Comparison of ENCODE assay signal across 8 mouse cellular contexts in the genomic region with DNA sequence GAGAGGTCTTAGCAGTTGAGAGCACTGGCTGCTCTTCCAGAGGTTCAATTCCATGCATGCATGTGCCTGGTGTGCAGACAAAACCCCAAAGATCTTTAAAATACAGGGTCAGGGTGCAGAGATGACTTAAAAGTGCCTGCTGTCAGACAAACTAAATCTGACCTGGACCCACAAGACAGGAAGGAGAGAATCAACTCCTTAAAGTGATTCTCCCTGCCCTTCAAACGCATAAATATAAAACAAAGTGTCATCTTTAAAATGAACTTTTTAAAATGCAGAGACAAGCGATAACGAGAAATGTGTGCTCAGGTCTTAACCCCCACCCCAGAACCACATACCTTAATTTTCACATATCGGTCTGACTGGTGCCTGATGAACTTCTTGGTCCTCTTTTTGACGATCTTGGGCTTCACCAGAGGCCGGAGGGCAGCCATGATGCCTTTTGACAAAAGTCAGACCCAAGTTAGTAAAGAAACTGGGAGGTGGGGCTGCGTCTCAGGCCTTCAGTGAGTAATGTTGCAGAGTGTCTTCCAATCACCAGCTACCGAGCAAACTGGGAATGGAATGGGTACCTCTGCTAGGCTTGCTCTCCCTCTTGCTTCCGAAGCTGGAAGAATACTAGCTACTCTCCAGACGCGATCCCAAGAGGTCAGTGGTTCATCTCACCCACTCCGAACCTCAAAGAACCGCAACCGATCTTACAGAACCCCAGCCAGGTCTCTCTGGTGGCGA. TPM values are rescaled to one million over a fixed set of nuclear protein-coding genes. Genes with fewer than 3 reads are reported as not detected.
DNase-seq lines count a peak whose midpoint lies in the region; ATAC-seq lines count a peak whose summit lies in the region.

No protein-coding gene starts in this region.

- H3K4me2 ChIP-seq in embryonic facial prominence, embryonic 15.5 days (replicated peaks): peak overlapping the region; percentile 80
- H3K4me2 ChIP-seq in liver, embryonic 11.5 days: peak overlapping the region; percentile 100
- H3K4me2 ChIP-seq in stomach, embryonic 16.5 days (ENCODE audit: low read depth, low read length): peak overlapping the region; percentile 87

- H3K9ac ChIP-seq in embryonic facial prominence, embryonic 15.5 days: peak overlapping the region; percentile 85
- H3K9ac ChIP-seq in liver, embryonic 11.5 days (ENCODE audit: low read depth, low read length): peak overlapping the region; percentile 100
- H3K9ac ChIP-seq in stomach, embryonic 16.5 days (ENCODE audit: low read length): peak overlapping the region; percentile 99

- peak overlapping the region; percentile 97 for H3K27ac ChIP-seq in embryonic facial prominence, embryonic 15.5 days (replicated peaks)
- peak overlapping the region; percentile 92 for H3K27ac ChIP-seq in liver, embryonic 11.5 days (ENCODE audit: low read depth, low read length)
- H3K27ac ChIP-seq in stomach, embryonic 16.5 days (ENCODE audit: low read length): peak overlapping the region; percentile 86

- no peak for ATAC-seq in embryonic facial prominence, embryonic 15.5 days (ENCODE audit: insufficient number of reproducible peaks, low FRiP score, low TSS enrichment, low read depth)
- no peak for ATAC-seq in liver, embryonic 11.5 days (replicated peaks; ENCODE audit: low FRiP score)
- no peak for ATAC-seq in stomach, embryonic 16.5 days (ENCODE audit: insufficient read depth, low FRiP score)

- H3K9me3 ChIP-seq in embryonic facial prominence, embryonic 15.5 days (replicated peaks): no peaks in the 10 kb centered on the region
- no peaks in the 10 kb centered on the region for H3K9me3 ChIP-seq in liver, embryonic 11.5 days (ENCODE audit: control insufficient read depth, low read length)
- no peaks in the 10 kb centered on the region for H3K9me3 ChIP-seq in stomach, embryonic 16.5 days (replicated peaks; ENCODE audit: control insufficient read depth, low read length)

- H3K27me3 ChIP-seq in embryonic facial prominence, embryonic 15.5 days: no peaks in the 10 kb centered on the region
- H3K27me3 ChIP-seq in liver, embryonic 11.5 days (replicated peaks; ENCODE audit: control insufficient read depth, insufficient read depth, low read length): no peaks in the 10 kb centered on the region
- no peaks in the 10 kb centered on the region for H3K27me3 ChIP-seq in stomach, embryonic 16.5 days (ENCODE audit: control insufficient read depth, insufficient read depth, low read length)

- peaks cover 24% of the 10 kb centered on the region for H3K4me1 ChIP-seq in embryonic facial prominence, embryonic 15.5 days
- H3K4me1 ChIP-seq in liver, embryonic 11.5 days (replicated peaks; ENCODE audit: control insufficient read depth, insufficient read depth, low read length): peaks cover 12% of the 10 kb centered on the region
- H3K4me1 ChIP-seq in stomach, embryonic 16.5 days (ENCODE audit: control insufficient read depth, insufficient read depth, low read length): peaks cover 15% of the 10 kb centered on the region

- peaks cover 47% of the 10 kb centered on the region for H3K36me3 ChIP-seq in embryonic facial prominence, embryonic 15.5 days
- peaks cover 34% of the 10 kb centered on the region for H3K36me3 ChIP-seq in liver, embryonic 11.5 days (ENCODE audit: control insufficient read depth, insufficient read depth, low read length)
- peaks cover 24% of the 10 kb centered on the region for H3K36me3 ChIP-seq in stomach, embryonic 16.5 days (ENCODE audit: control insufficient read depth, insufficient read depth, low read length)

- WGBS in embryonic facial prominence, embryonic 15.5 days: 3% methylated on average over 15 of the region's 15 CpGs
- 2% methylated on average over 15 of the region's 15 CpGs for WGBS in liver, embryonic 11.5 days
- WGBS in stomach, embryonic 16.5 days: 2% methylated on average over 15 of the region's 15 CpGs

- peak; percentile 42 for DNase-seq in embryo, embryonic 10.5 days (ENCODE audit: low spot score)
- no peak for DNase-seq in embryo, embryonic 9.5 days (ENCODE audit: extremely low spot score)
- peak; percentile 35 for DNase-seq in 416B (ENCODE audit: low read depth)
- no peak for DNase-seq in liver, embryonic 11.5 days (ENCODE audit: low spot score)
- DNase-seq in layer of hippocampus, postnatal 14 days (ENCODE audit: low spot score in 2 of 2): no peak
- DNase-seq in frontal cortex, adult 2 months (ENCODE audit: extremely low spot score in 1 of 2, low spot score in 1 of 2): no peak

- H3K4me3 ChIP-seq in embryonic facial prominence, embryonic 15.5 days (replicated peaks): peak overlapping the region; percentile 77
- H3K4me3 ChIP-seq in liver, embryonic 11.5 days (ENCODE audit: low read depth, low read length): peak overlapping the region; percentile 92
- peak overlapping the region; percentile 100 for H3K4me3 ChIP-seq in stomach, embryonic 16.5 days (replicated peaks; ENCODE audit: low read length)

RNA-seq across cellular contexts. Expression of a gene that starts 0.9 kb away (rescaled TPM):
- polyA plus RNA-seq in embryonic facial prominence, embryonic 15.5 days (2015; fragmentation: Nextera tagmentation; extraction: Ambion mirVana): 2,086 and 2,192 TPM in 2 replicates
- polyA plus RNA-seq in liver, embryonic 11.5 days (2014; fragmentation: Nextera tagmentation; extraction: Ambion mirVana): 2,286 and 2,478 TPM in 2 replicates
- polyA plus RNA-seq in stomach, embryonic 16.5 days (2015; fragmentation: Nextera tagmentation; extraction: Ambion mirVana): 1,851 and 2,115 TPM in 2 replicates
- 100 to 1,000 TPM; 500 to 526 TPM for total RNA-seq in layer of hippocampus, postnatal 14 days (2021)
- 936 and 1,149 TPM in 2 replicates for polyA plus RNA-seq in frontal cortex, adult 2 months (2012; rRNA removed)

RNA-seq across cellular contexts. Expression of a gene that starts 30.6 kb away (rescaled TPM):
- polyA plus RNA-seq in embryonic facial prominence, embryonic 15.5 days (2015; fragmentation: Nextera tagmentation; extraction: Ambion mirVana): 1.1 and 1.9 TPM in 2 replicates
- 0.27 TPM in 2 replicates for polyA plus RNA-seq in liver, embryonic 11.5 days (2014; fragmentation: Nextera tagmentation; extraction: Ambion mirVana)
- polyA plus RNA-seq in stomach, embryonic 16.5 days (2015; fragmentation: Nextera tagmentation; extraction: Ambion mirVana): 0.60 and 0.65 TPM in 2 replicates
- total RNA-seq in layer of hippocampus, postnatal 14 days (2021): 1 to 10 TPM; 2.9 to 4.0 TPM
- polyA plus RNA-seq in frontal cortex, adult 2 months (2012; rRNA removed): 5.4 and 5.5 TPM in 2 replicates

RNA-seq across cellular contexts. Expression of a gene that starts 33.3 kb away (rescaled TPM):
- 33.6 and 33.7 TPM in 2 replicates for polyA plus RNA-seq in embryonic facial prominence, embryonic 15.5 days (2015; fragmentation: Nextera tagmentation; extraction: Ambion mirVana)
- 20.3 and 22.0 TPM in 2 replicates for polyA plus RNA-seq in liver, embryonic 11.5 days (2014; fragmentation: Nextera tagmentation; extraction: Ambion mirVana)
- polyA plus RNA-seq in stomach, embryonic 16.5 days (2015; fragmentation: Nextera tagmentation; extraction: Ambion mirVana): 19.6 and 22.6 TPM in 2 replicates
- total RNA-seq in layer of hippocampus, postnatal 14 days (2021): 1 to 10 TPM; 4.5 to 5.1 TPM
- 5.1 and 5.7 TPM in 2 replicates for polyA plus RNA-seq in frontal cortex, adult 2 months (2012; rRNA removed)

RNA-seq across cellular contexts. Expression of a gene that starts 45.4 kb away (rescaled TPM):
- polyA plus RNA-seq in embryonic facial prominence, embryonic 15.5 days (2015; fragmentation: Nextera tagmentation; extraction: Ambion mirVana): 23.9 and 28.9 TPM in 2 replicates
- polyA plus RNA-seq in liver, embryonic 11.5 days (2014; fragmentation: Nextera tagmentation; extraction: Ambion mirVana): 29.4 and 32.5 TPM in 2 replicates
- 34.2 and 42.3 TPM in 2 replicates for polyA plus RNA-seq in stomach, embryonic 16.5 days (2015; fragmentation: Nextera tagmentation; extraction: Ambion mirVana)
- total RNA-seq in layer of hippocampus, postnatal 14 days (2021): 1 to 10 TPM in 1 of 2 experiments, under 1 TPM in 1; 0.88 to 1.2 TPM
- 15.3 and 24.4 TPM in 2 replicates for polyA plus RNA-seq in frontal cortex, adult 2 months (2012; rRNA removed)

RNA-seq across cellular contexts. Expression of a gene that starts 45.5 kb away (rescaled TPM):
- polyA plus RNA-seq in embryonic facial prominence, embryonic 15.5 days (2015; fragmentation: Nextera tagmentation; extraction: Ambion mirVana): 18.4 and 18.5 TPM in 2 replicates
- 20.7 and 23.0 TPM in 2 replicates for polyA plus RNA-seq in liver, embryonic 11.5 days (2014; fragmentation: Nextera tagmentation; extraction: Ambion mirVana)
- 14.9 and 15.0 TPM in 2 replicates for polyA plus RNA-seq in stomach, embryonic 16.5 days (2015; fragmentation: Nextera tagmentation; extraction: Ambion mirVana)
- total RNA-seq in layer of hippocampus, postnatal 14 days (2021): 1 to 10 TPM; 5.0 to 5.8 TPM
- polyA plus RNA-seq in frontal cortex, adult 2 months (2012; rRNA removed): 9.2 and 9.6 TPM in 2 replicates

Comparison
In these comparisons a context has a peak if more than half of its experiments do, and no peak if none do; other contexts are left out.
1. DNase-seq: peak in embryo, embryonic 10.5 days (single experiment) and 416B (single experiment); none in embryo, embryonic 9.5 days (single experiment), liver, embryonic 11.5 days (single experiment), layer of hippocampus, postnatal 14 days (0 of 2) and frontal cortex, adult 2 months (0 of 2).
2. Peak in every context shown above with its lines, with median percentiles within 50 percentile points of each other: H3K27ac ChIP-seq, H3K4me2 ChIP-seq, H3K4me3 ChIP-seq and H3K9ac ChIP-seq.